Mouse (Mus musculus): Measurements from ENCODE around the gene Arhgap25. TPM values are rescaled to one million over a fixed set of nuclear protein-coding genes. Genes with fewer than 3 reads are reported as not detected.

Arhgap25 gene
- polyA plus RNA-seq, 1 experiment from 2014 or later: 4.9 TPM

Other genes starting within 250 kb of the Arhgap25 start
- 28.6 and 29.1 TPM in 2 replicates for gene Antxr1, start 197.4 kb downstream of the Arhgap25 start, polyA plus RNA-seq (2014; fragmentation: Nextera tagmentation; extraction: Ambion mirVana)
- 0.28 TPM in 1 of 2 replicates, not detected in the other for gene Gkn1, start 182.3 kb downstream of the Arhgap25 start, polyA plus RNA-seq (2014; fragmentation: Nextera tagmentation; extraction: Ambion mirVana)
- gene Gkn2, start 159.9 kb downstream of the Arhgap25 start, polyA plus RNA-seq (2014; fragmentation: Nextera tagmentation; extraction: Ambion mirVana): not detected in 2 replicates
- gene Gkn3, start 144.3 kb downstream of the Arhgap25 start, polyA plus RNA-seq (2014; fragmentation: Nextera tagmentation; extraction: Ambion mirVana): 1.2 TPM in 2 replicates
- gene Bmp10, start 104.3 kb downstream of the Arhgap25 start, polyA plus RNA-seq (2014; fragmentation: Nextera tagmentation; extraction: Ambion mirVana): not detected in 2 replicates
- gene Prokr1, start 57.5 kb upstream of the Arhgap25 start, polyA plus RNA-seq (2014; fragmentation: Nextera tagmentation; extraction: Ambion mirVana): 10.1 and 10.3 TPM in 2 replicates
- 11.8 and 15.6 TPM in 2 replicates for gene Aplf, start 138.9 kb upstream of the Arhgap25 start, polyA plus RNA-seq (2014; fragmentation: Nextera tagmentation; extraction: Ambion mirVana)
- gene Efcc1, start 197.6 kb upstream of the Arhgap25 start, polyA plus RNA-seq (2014; fragmentation: Nextera tagmentation; extraction: Ambion mirVana): 1.5 and 1.9 TPM in 2 replicates
- 1.2 and 1.3 TPM in 2 replicates for gene Gp9, start 244.8 kb upstream of the Arhgap25 start, polyA plus RNA-seq (2014; fragmentation: Nextera tagmentation; extraction: Ambion mirVana)